Mouse (Mus musculus) kidney, adult 9 months (tissue): ENCODE data around the gene Ankrd33b.
A peak's percentile ranks its signal among the peaks of the same experiment; 100 is the strongest.

ENCODE experiments used
- DNase-seq: peaks from one replicate; pipeline ENCODE4 v3.0.0; 2022

Ankrd33b gene

GRCm38 (mm10) chr15:31366596-31367480 lies 688 bp downstream of the Ankrd33b start:
- peak; percentile 19 for DNase-seq

- peak; percentile 62 for DNase-seq
Measured at GRCm38 (mm10) chr15:31365720-31366591, 1.6 kb downstream of the Ankrd33b start.

- no peak for DNase-seq
Measured at GRCm38 (mm10) chr15:31365041-31365719, 2.3 kb downstream of the Ankrd33b start.

- DNase-seq, result peak; percentile 85
Measured at GRCm38 (mm10) chr15:31364396-31364795, 3.1 kb downstream of the Ankrd33b start.

GRCm38 (mm10) chr15:31363981-31364361 lies 3.6 kb downstream of the Ankrd33b start:
- DNase-seq, result no peak

- DNase-seq, result no peak
Measured at GRCm38 (mm10) chr15:31363241-31363980, 4.1 kb downstream of the Ankrd33b start.

GRCm38 (mm10) chr15:31361259-31361853 lies 6.2 kb downstream of the Ankrd33b start:
- DNase-seq, result no peak

- no peak for DNase-seq
Measured at GRCm38 (mm10) chr15:31360593-31360992, 6.9 kb downstream of the Ankrd33b start.

- peak; percentile 85 for DNase-seq
Measured at GRCm38 (mm10) chr15:31359805-31360204, 7.7 kb downstream of the Ankrd33b start.

GRCm38 (mm10) chr15:31352494-31353279 lies 14.8 kb downstream of the Ankrd33b start:
- no peak for DNase-seq

- DNase-seq, result no peak
Measured at GRCm38 (mm10) chr15:31349810-31350341, 17.6 kb downstream of the Ankrd33b start.

GRCm38 (mm10) chr15:31349046-31349445 lies 18.5 kb downstream of the Ankrd33b start:
- no peak for DNase-seq

GRCm38 (mm10) chr15:31348241-31348640 lies 19.3 kb downstream of the Ankrd33b start:
- DNase-seq, result no peak

GRCm38 (mm10) chr15:31346508-31346907 lies 21.0 kb downstream of the Ankrd33b start:
- no peak for DNase-seq

- DNase-seq, result no peak
Measured at GRCm38 (mm10) chr15:31345366-31345765, 22.2 kb downstream of the Ankrd33b start.

GRCm38 (mm10) chr15:31344811-31345211 lies 22.7 kb downstream of the Ankrd33b start:
- no peak for DNase-seq

- DNase-seq, result peak; percentile 86
Measured at GRCm38 (mm10) chr15:31343602-31344001, 23.9 kb downstream of the Ankrd33b start.

- DNase-seq, result peak; percentile 78
Measured at GRCm38 (mm10) chr15:31342496-31342901, 25.0 kb downstream of the Ankrd33b start.

GRCm38 (mm10) chr15:31342001-31342400 lies 25.5 kb downstream of the Ankrd33b start:
- no peak for DNase-seq

GRCm38 (mm10) chr15:31338656-31339291 lies 28.8 kb downstream of the Ankrd33b start:
- DNase-seq, result no peak
